15 mouse cellular contexts compared by ENCODE assay signal in genomic region chr8:88357946-88358345, GRCm38 (mm10). TPM values are rescaled to one million over a fixed set of nuclear protein-coding genes. Genes with fewer than 3 reads are reported as not detected.
DNase-seq lines count a peak whose midpoint lies in the region; ATAC-seq and TF ChIP-seq lines count a peak whose summit lies in the region.
"Had no signal": no experiment of that assay in that cellular context is flagged by ENCODE, and none has a peak within 500 bp of the region (broad histone marks: within the 10 kb centered on the region; RNA-seq: fewer than 3 reads in every experiment).

No protein-coding gene starts in this region.

- no peak for TF ChIP-seq POLR2A in limb, embryonic 14.5 days (IDR thresholded peaks at IDR 0.05; ENCODE audit: borderline replicate concordance, extremely low read depth, insufficient read depth, insufficient read length)

- H3K27me3 ChIP-seq in forebrain, embryonic 14.5 days (replicated peaks; ENCODE audit: control insufficient read depth, insufficient read depth, low read length) = no peaks in the 10 kb centered on the region
- H3K27me3 ChIP-seq in forebrain, embryonic 12.5 days = no peaks in the 10 kb centered on the region
- H3K27me3 ChIP-seq in limb, embryonic 14.5 days (ENCODE audit: control insufficient read depth, insufficient read depth, low read length) = no peaks in the 10 kb centered on the region
- H3K27me3 ChIP-seq in limb, embryonic 10.5 days (ENCODE audit: low read depth, poor library complexity, severe bottlenecking) = no peaks in the 10 kb centered on the region
- H3K27me3 ChIP-seq: forebrain, embryonic 13.5 days; midbrain, embryonic 15.5 days had no signal

- peaks cover 13% of the 10 kb centered on the region for H3K4me1 ChIP-seq in forebrain, embryonic 14.5 days (ENCODE audit: control insufficient read depth, insufficient read depth, low read length)
- H3K4me1 ChIP-seq in forebrain, embryonic 12.5 days = peaks cover 16% of the 10 kb centered on the region
- H3K4me1 ChIP-seq in limb, embryonic 14.5 days (ENCODE audit: control insufficient read depth, insufficient read depth, low read length) = peaks cover 9% of the 10 kb centered on the region
- peaks cover 21% of the 10 kb centered on the region for H3K4me1 ChIP-seq in limb, embryonic 10.5 days

- H3K9me3 ChIP-seq in forebrain, embryonic 14.5 days (replicated peaks; ENCODE audit: control insufficient read depth, low read length) = no peaks in the 10 kb centered on the region
- H3K9me3 ChIP-seq in forebrain, embryonic 12.5 days = no peaks in the 10 kb centered on the region
- no peaks in the 10 kb centered on the region for H3K9me3 ChIP-seq in limb, embryonic 14.5 days (ENCODE audit: control insufficient read depth, low read length)
- no peaks in the 10 kb centered on the region for H3K9me3 ChIP-seq in limb, embryonic 10.5 days (replicated peaks)
- H3K9me3 ChIP-seq: midbrain, embryonic 15.5 days had no signal

- no peak overlapping the region for H3K9ac ChIP-seq in forebrain, embryonic 14.5 days (ENCODE audit: low read length)
- H3K9ac ChIP-seq in forebrain, embryonic 12.5 days = no peak overlapping the region
- H3K9ac ChIP-seq in limb, embryonic 14.5 days (ENCODE audit: low read depth, low read length, severe bottlenecking) = no peak overlapping the region
- H3K9ac ChIP-seq: forebrain, embryonic 13.5 days; hindbrain, embryonic 14.5 days; midbrain, embryonic 15.5 days had no signal

- ATAC-seq in forebrain, embryonic 14.5 days = no peak
- ATAC-seq in forebrain, embryonic 12.5 days (ENCODE audit: low FRiP score) = no peak
- ATAC-seq in limb, embryonic 14.5 days (ENCODE audit: low FRiP score, low read depth) = no peak
- ATAC-seq in granulocyte monocyte progenitor cell, adult 5-6 weeks (replicated peaks; ENCODE audit: poor library complexity, severe bottlenecking) = no peak
- ATAC-seq: forebrain, embryonic 13.5 days; midbrain, embryonic 15.5 days had no signal

- no peak overlapping the region for H3K27ac ChIP-seq in forebrain, embryonic 14.5 days (ENCODE audit: low read depth, low read length)
- no peak overlapping the region for H3K27ac ChIP-seq in forebrain, embryonic 12.5 days
- H3K27ac ChIP-seq in limb, embryonic 14.5 days (replicated peaks; ENCODE audit: low read depth, low read length) = no peak overlapping the region
- H3K27ac ChIP-seq in limb, embryonic 10.5 days = no peak overlapping the region
- H3K27ac ChIP-seq: forebrain, embryonic 13.5 days; hindbrain, embryonic 14.5 days; midbrain, embryonic 15.5 days had no signal

- H3K36me3 ChIP-seq in forebrain, embryonic 14.5 days (ENCODE audit: control insufficient read depth, insufficient read depth, low read length) = peaks cover 62% of the 10 kb centered on the region
- peaks cover 64% of the 10 kb centered on the region for H3K36me3 ChIP-seq in forebrain, embryonic 12.5 days (replicated peaks)
- peaks cover 63% of the 10 kb centered on the region for H3K36me3 ChIP-seq in limb, embryonic 14.5 days (ENCODE audit: control insufficient read depth, insufficient read depth, low read length)
- peaks cover 69% of the 10 kb centered on the region for H3K36me3 ChIP-seq in limb, embryonic 10.5 days

- H3K4me3 ChIP-seq in forebrain, embryonic 14.5 days (ENCODE audit: low read depth, low read length) = no peak overlapping the region
- no peak overlapping the region for H3K4me3 ChIP-seq in forebrain, embryonic 12.5 days (replicated peaks)
- no peak overlapping the region for H3K4me3 ChIP-seq in limb, embryonic 14.5 days (replicated peaks; ENCODE audit: low read length)
- no peak overlapping the region for H3K4me3 ChIP-seq in limb, embryonic 10.5 days
- H3K4me3 ChIP-seq: forebrain, embryonic 13.5 days; midbrain, embryonic 15.5 days had no signal

- no peak overlapping the region for H3K4me2 ChIP-seq in forebrain, embryonic 14.5 days (ENCODE audit: low read length)
- no peak overlapping the region for H3K4me2 ChIP-seq in forebrain, embryonic 12.5 days
- no peak overlapping the region for H3K4me2 ChIP-seq in limb, embryonic 14.5 days (replicated peaks; ENCODE audit: low read depth, low read length, severe bottlenecking)
- H3K4me2 ChIP-seq: forebrain, embryonic 13.5 days; hindbrain, embryonic 14.5 days; midbrain, embryonic 15.5 days had no signal

- peak; percentile 50 for DNase-seq in forebrain, embryonic 14.5 days (ENCODE audit: low spot score)
- DNase-seq in limb, embryonic 14.5 days (ENCODE audit: low spot score) = peak; percentile 45
- no peak for DNase-seq in limb, embryonic 10.5 days (ENCODE audit: low spot score)
- peak; percentile 17 for DNase-seq in thymus, postnatal 0 days (ENCODE audit: low spot score)
- DNase-seq in thymus, postnatal 25 days = no peak
- no peak for DNase-seq in spleen, adult 18-20 months
- DNase-seq: adrenal gland, postnatal 25 days; gastrocnemius, postnatal 10 days; kidney, adult 9 months; thymus, postnatal 36 days had no signal

- 77% methylated on average over 5 of the region's 5 CpGs for WGBS in forebrain, embryonic 14.5 days
- WGBS in forebrain, embryonic 12.5 days = 84% methylated on average over 5 of the region's 5 CpGs
- 80% methylated on average over 5 of the region's 5 CpGs for WGBS in limb, embryonic 14.5 days
- WGBS in limb, embryonic 10.5 days = 88% methylated on average over 5 of the region's 5 CpGs

RNA-seq across cellular contexts. Expression of gene Brd7, which starts 4.0 kb away (rescaled TPM):
- polyA plus RNA-seq in forebrain, embryonic 14.5 days (2014; fragmentation: Nextera tagmentation; extraction: Ambion mirVana) = 48.0 and 57.8 TPM in 2 replicates
- polyA plus RNA-seq in forebrain, embryonic 12.5 days (2016; fragmentation: Nextera tagmentation; extraction: Ambion mirVana) = 86.4 and 87.7 TPM in 2 replicates
- 51.2 and 73.6 TPM in 2 replicates for polyA plus RNA-seq in limb, embryonic 14.5 days (2012; rRNA removed)
- 77.7 and 81.9 TPM in 2 replicates for polyA plus RNA-seq in limb, embryonic 14.5 days (2014; fragmentation: Nextera tagmentation; extraction: Ambion mirVana)
- 78.8 and 88.8 TPM in 2 replicates for polyA plus RNA-seq in limb, embryonic 10.5 days (2016; fragmentation: Nextera tagmentation; extraction: Ambion mirVana)
- 89.9 and 95.7 TPM in 2 replicates for polyA plus RNA-seq in thymus, postnatal 0 days (2015; fragmentation: Nextera tagmentation; extraction: Ambion mirVana)
- 75.7 and 92.5 TPM in 2 replicates for total RNA-seq in granulocyte monocyte progenitor cell, adult 5-6 weeks (2014; fragmentation: Nextera tagmentation)
- total RNA-seq in granulocyte monocyte progenitor cell, adult 5-6 weeks (2017) = 70.1 and 74.2 TPM in 2 replicates

Comparison
In these comparisons a context has a peak if more than half of its experiments do, and no peak if none do; other contexts are left out.
1. DNase-seq: peak in forebrain, embryonic 14.5 days (single experiment), limb, embryonic 14.5 days (single experiment) and thymus, postnatal 0 days (single experiment); none in limb, embryonic 10.5 days (single experiment), thymus, postnatal 25 days (single experiment) and spleen, adult 18-20 months (0 of 2).